Mouse (Mus musculus): ENCODE results near the gene Mpg. TPM values are rescaled to one million over a fixed set of nuclear protein-coding genes. Genes with fewer than 3 reads are reported as not detected.

Gene Mpg
- total and polyA plus RNA-seq, 3 experiments = 39.1 to 40.3 (median 39.6) TPM

GRCm38 (mm10) chr11:32232848-32233247 lies 6.5 kb downstream of the Mpg start:
- no peak for DNase-seq (ENCODE audit: extremely low read depth)
- no peak overlapping the region for H3K27ac ChIP-seq (ENCODE audit: insufficient read depth, low read depth)
- no peak overlapping the region for H3K4me2 ChIP-seq (ENCODE audit: insufficient read depth, low read depth, poor library complexity, severe bottlenecking)
- H3K36me3 ChIP-seq (replicated peaks in 1 of 2; ENCODE audit: control insufficient read depth in 1 of 2, insufficient read depth in 1 of 2, low read length in 1 of 2) = peaks cover 76 to 100% of the 10 kb centered on the region in 2 experiments
- no peaks in the 10 kb centered on the region for H3K27me3 ChIP-seq (replicated peaks)
- TF ChIP-seq POLR2A (IDR thresholded peaks at IDR 0.05; ENCODE audit: low read depth, low read length) = no peak
- no peak overlapping the region for H3K4me3 ChIP-seq (replicated peaks in 1 of 3; ENCODE audit: low read depth in 2 of 3, low read length in 2 of 3, poor library complexity in 1 of 3)
- in situ Hi-C loops (cut with MboI; ENCODE audit: low pct_ligation_motif_present, low pct_unique_long_range_greater_than_20kb, low sequenced_read_pairs) = loop anchor here (10.0 kb wide), 1 partner anchor 48 kb away; no protein-coding TSS in a partner anchor
- peaks cover 7 to 32% of the 10 kb centered on the region in 2 experiments for H3K4me1 ChIP-seq (ENCODE audit: control insufficient read depth in 1 of 2, insufficient read depth in 2 of 2)
- dilution Hi-C loops (cut with MboI; ENCODE audit: extremely low pct_ligation_motif_present, extremely low pct_unique_long_range_greater_than_20kb, low sequenced_read_pairs) = no loop called here
- no peaks in the 10 kb centered on the region for H3K9me3 ChIP-seq (replicated peaks; ENCODE audit: low read length)
- no peak overlapping the region for H3K9ac ChIP-seq (ENCODE audit: insufficient read depth, low read depth)
- H3K79me2 ChIP-seq (replicated peaks; ENCODE audit: control insufficient read depth, extremely low read depth, insufficient read depth, poor library complexity, severe bottlenecking) = no peaks in the 10 kb centered on the region

DNA sequence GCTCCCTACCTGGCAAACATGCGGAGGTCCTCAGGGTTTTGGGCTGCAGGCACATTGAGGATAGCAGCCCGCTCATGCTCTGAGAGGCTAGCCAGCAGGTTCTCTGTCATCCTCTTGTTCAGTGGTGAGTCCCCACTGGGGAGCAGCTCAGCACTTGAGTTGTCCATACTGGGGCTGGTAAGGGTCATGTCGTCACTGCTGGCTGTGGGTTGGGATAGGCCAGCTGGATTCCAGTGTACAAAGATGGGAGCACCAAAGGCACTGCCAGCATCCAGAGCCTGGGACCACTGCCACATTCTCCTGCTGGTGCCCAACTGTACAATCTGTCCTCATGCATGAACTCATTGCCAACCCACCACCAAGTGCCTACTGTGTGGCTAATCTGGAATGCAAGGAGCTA lies 7.6 kb downstream of the Mpg start:
- no peak for DNase-seq (ENCODE audit: extremely low read depth)
- Histone ChIP-seq H3K4me3 (replicated peaks in 1 of 3; ENCODE audit: low read depth in 2 of 3, low read length in 2 of 3, poor library complexity in 1 of 3) (no peak overlapping the region), H3K4me1 (ENCODE audit: control insufficient read depth in 1 of 2, insufficient read depth in 2 of 2) (peaks cover 11 to 31% of the 10 kb centered on the region in 2 experiments), H3K4me2 (ENCODE audit: insufficient read depth, low read depth, poor library complexity, severe bottlenecking) (no peak overlapping the region), H3K27me3 (replicated peaks) (no peaks in the 10 kb centered on the region), H3K79me2 (replicated peaks; ENCODE audit: control insufficient read depth, extremely low read depth, insufficient read depth, poor library complexity, severe bottlenecking) (no peaks in the 10 kb centered on the region), H3K9me3 (replicated peaks; ENCODE audit: low read length) (no peaks in the 10 kb centered on the region), H3K9ac (ENCODE audit: insufficient read depth, low read depth) (no peak overlapping the region), H3K27ac (ENCODE audit: insufficient read depth, low read depth) (no peak overlapping the region), H3K36me3 (replicated peaks in 1 of 2; ENCODE audit: control insufficient read depth in 1 of 2, insufficient read depth in 1 of 2, low read length in 1 of 2) (peaks cover 76 to 96% of the 10 kb centered on the region in 2 experiments)
- TF ChIP-seq ZNF384 (IDR thresholded peaks at IDR 0.05; ENCODE audit: low read depth, low read length) (no peak), EP300 (IDR thresholded peaks at IDR 0.05; ENCODE audit: low read length) (no peak), JUND (conservative IDR thresholded peaks at IDR 0.05; ENCODE audit: low read depth, low read length) (no peak), NRF1 (IDR thresholded peaks at IDR 0.05; ENCODE audit: low read depth, low read length) (no peak), JUN (IDR thresholded peaks at IDR 0.05; ENCODE audit: insufficient read depth, low read depth, low read length) (no peak), CTCF (conservative IDR thresholded peaks at IDR 0.05 in 1 of 2, IDR thresholded peaks at IDR 0.05 in 1 of 2; ENCODE audit: low read depth in 2 of 2, low read length in 2 of 2) (no peak), MXI1 (IDR thresholded peaks at IDR 0.05; ENCODE audit: low read depth, low read length) (no peak), UBTF (IDR thresholded peaks at IDR 0.05; ENCODE audit: low read depth, low read length) (no peak), ZMIZ1 (IDR thresholded peaks at IDR 0.05; ENCODE audit: low read depth, low read length) (no peak), SIN3A (IDR thresholded peaks at IDR 0.05; ENCODE audit: low read length) (no peak), ELF1 (IDR thresholded peaks at IDR 0.05; ENCODE audit: low read depth, low read length) (no peak), ETS1 (conservative IDR thresholded peaks at IDR 0.05; ENCODE audit: low read depth, low read length) (no peak), PAX5 (IDR thresholded peaks at IDR 0.05; ENCODE audit: low read length) (no peak), HCFC1 (IDR thresholded peaks at IDR 0.05; ENCODE audit: low read depth, low read length) (no peak), POLR2AphosphoS2 (IDR thresholded peaks at IDR 0.05; ENCODE audit: low read depth, low read length) (no peak)
- dilution Hi-C loops (cut with MboI; ENCODE audit: extremely low pct_ligation_motif_present, extremely low pct_unique_long_range_greater_than_20kb, low sequenced_read_pairs) (no loop called here), in situ Hi-C loops (cut with MboI; ENCODE audit: low pct_ligation_motif_present, low pct_unique_long_range_greater_than_20kb, low sequenced_read_pairs) (loop anchor here (10.0 kb wide), 1 partner anchor 49 kb away; no protein-coding TSS in a partner anchor)

All from CH12.LX (cell line).